Mouse (Mus musculus): Measurements from ENCODE around the gene Slc10a1. TPM values are rescaled to one million over a fixed set of nuclear protein-coding genes. Genes with fewer than 3 reads are reported as not detected.
"Not testable (repeated sequence)": the region's sequence is repeated elsewhere in the genome, so short reads cannot be mapped to it uniquely, and the experiment has no call there.

The Slc10a1 gene
- polyA plus RNA-seq, 1 experiment from 2014 or later = 0.47 TPM

DNA sequence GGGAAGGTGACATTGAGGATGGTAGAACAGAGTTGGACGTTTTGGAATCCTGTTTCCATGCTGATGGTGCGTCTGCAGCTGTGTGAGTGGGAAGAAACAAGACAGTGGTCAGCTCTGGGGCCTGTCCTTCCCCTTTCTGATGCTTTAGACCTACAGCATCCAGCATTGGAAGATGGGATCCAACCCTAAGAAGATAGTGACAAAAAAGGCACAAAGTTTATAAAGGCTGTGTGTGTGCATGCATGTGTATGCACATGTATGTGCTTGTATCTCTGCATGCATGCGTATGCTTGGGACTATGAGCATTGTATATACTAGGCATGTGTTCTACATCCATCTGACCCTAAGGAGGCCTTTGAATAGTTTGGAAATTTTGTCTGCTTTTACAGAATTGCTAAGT, 12.5 kb downstream of the Slc10a1 start:
- WGBS = 88% methylated on average over 3 of the region's 3 CpGs
- Histone ChIP-seq H3K27me3 (ENCODE audit: control insufficient read depth, insufficient read depth, low read length) (no peaks in the 10 kb centered on the region), H3K4me2 (ENCODE audit: low read depth, severe bottlenecking) (no peak overlapping the region), H3K36me3 (ENCODE audit: control insufficient read depth, insufficient read depth, low read length) (peaks cover 33% of the 10 kb centered on the region), H3K4me1 (ENCODE audit: control insufficient read depth, insufficient read depth, low read length) (no peaks in the 10 kb centered on the region), H3K9ac (ENCODE audit: low read length) (no peak overlapping the region), H3K9me3 (ENCODE audit: control insufficient read depth, low read length) (no peaks in the 10 kb centered on the region), H3K4me3 (ENCODE audit: low read depth, low read length) (no peak overlapping the region), H3K27ac (replicated peaks; ENCODE audit: low read depth, low read length) (no peak overlapping the region)
- ATAC-seq (ENCODE audit: insufficient number of reproducible peaks, low FRiP score, low TSS enrichment, low read depth) (no peak), DNase-seq (ENCODE audit: low spot score) (no peak)

DNA sequence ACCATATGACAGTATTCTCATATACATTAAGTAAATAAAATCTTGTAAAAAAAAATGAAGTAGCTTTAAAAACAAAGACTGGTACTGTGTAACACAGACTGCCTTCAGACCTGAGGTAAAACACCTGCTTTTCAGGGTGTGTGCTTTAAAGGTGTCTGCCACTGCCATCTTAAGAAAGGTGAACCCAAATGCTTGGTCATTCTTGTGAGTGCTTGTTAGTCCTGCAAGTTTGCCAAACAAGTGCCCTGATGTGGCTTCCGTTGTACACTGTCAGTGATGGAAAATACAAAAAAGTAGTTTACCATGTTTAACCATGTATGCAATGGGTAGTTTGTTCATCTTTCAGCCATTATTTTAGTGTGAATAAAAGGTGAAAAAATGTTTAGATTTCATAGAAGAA, 16.0 kb downstream of the Slc10a1 start:
- Histone ChIP-seq H3K36me3 (ENCODE audit: control insufficient read depth, insufficient read depth, low read length) (peaks cover 40% of the 10 kb centered on the region), H3K27me3 (ENCODE audit: control insufficient read depth, insufficient read depth, low read length) (no peaks in the 10 kb centered on the region), H3K27ac (replicated peaks; ENCODE audit: low read depth, low read length) (no peak overlapping the region), H3K4me1 (ENCODE audit: control insufficient read depth, insufficient read depth, low read length) (no peaks in the 10 kb centered on the region), H3K9me3 (ENCODE audit: control insufficient read depth, low read length) (no peaks in the 10 kb centered on the region), H3K4me2 (ENCODE audit: low read depth, severe bottlenecking) (no peak overlapping the region), H3K4me3 (ENCODE audit: low read depth, low read length) (no peak overlapping the region), H3K9ac (ENCODE audit: low read length) (no peak overlapping the region)
- WGBS = 94% methylated on average over 1 of the region's 1 CpGs
- ATAC-seq (ENCODE audit: insufficient number of reproducible peaks, low FRiP score, low TSS enrichment, low read depth) = no peak
- DNase-seq (ENCODE audit: low spot score) = no peak

DNA sequence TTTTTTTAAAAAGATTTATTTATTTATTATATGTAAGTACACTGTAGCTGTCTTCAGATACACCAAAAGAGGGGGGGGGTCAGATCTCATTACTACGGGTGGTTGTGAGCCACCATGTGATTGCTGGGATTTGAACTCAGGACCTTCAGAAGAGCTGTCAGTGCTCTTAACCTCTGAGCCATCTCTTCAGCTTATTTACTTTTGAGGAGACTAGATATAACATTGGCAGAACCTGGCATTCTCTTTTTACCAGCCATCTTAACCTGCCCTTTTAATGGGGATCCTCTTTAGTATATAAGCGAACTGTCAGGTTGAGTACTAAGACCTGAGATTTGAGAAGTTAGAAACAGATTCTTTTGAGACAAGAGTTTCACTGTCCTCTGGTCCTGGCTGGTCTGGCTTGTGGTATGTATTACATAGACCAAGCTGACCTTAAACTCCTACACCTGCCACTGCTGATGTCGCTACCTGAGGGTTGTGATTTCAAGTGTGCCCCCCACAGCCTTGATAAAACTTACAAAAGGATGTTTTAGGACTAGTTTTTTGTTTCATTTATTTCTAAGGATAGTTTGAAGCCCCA, 16.8 kb downstream of the Slc10a1 start:
- ATAC-seq (ENCODE audit: insufficient number of reproducible peaks, low FRiP score, low TSS enrichment, low read depth) (no peak), DNase-seq (ENCODE audit: low spot score) (no peak)
- Histone ChIP-seq H3K27me3 (ENCODE audit: control insufficient read depth, insufficient read depth, low read length) (no peaks in the 10 kb centered on the region), H3K27ac (replicated peaks; ENCODE audit: low read depth, low read length) (no peak overlapping the region), H3K9ac (ENCODE audit: low read length) (no peak overlapping the region), H3K36me3 (ENCODE audit: control insufficient read depth, insufficient read depth, low read length) (peaks cover 45% of the 10 kb centered on the region), H3K4me1 (ENCODE audit: control insufficient read depth, insufficient read depth, low read length) (no peaks in the 10 kb centered on the region), H3K9me3 (ENCODE audit: control insufficient read depth, low read length) (no peaks in the 10 kb centered on the region), H3K4me2 (ENCODE audit: low read depth, severe bottlenecking) (no peak overlapping the region), H3K4me3 (ENCODE audit: low read depth, low read length) (no peak overlapping the region)
- 93% methylated on average over 3 of the region's 3 CpGs for WGBS

DNA sequence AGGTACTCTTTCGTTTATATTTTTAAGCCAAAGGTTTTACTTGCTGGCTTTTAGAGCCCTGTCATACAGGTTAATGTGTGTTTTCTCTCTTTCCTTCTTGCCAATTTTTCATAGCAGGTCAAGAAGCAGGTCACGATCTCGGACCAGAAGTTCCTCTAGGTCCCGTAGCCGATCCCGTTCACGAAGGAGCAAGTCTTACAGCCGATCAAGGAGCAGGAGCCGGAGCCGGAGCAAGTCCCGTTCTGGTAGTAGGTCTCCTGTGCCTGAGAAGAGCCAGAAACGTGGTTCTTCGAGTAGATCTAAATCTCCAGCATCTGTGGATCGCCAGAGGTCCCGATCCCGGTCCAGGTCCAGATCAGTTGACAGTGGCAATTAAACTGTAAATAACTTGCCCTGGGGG, 18.9 kb downstream of the Slc10a1 start:
- not testable (repeated sequence) for ATAC-seq (ENCODE audit: insufficient number of reproducible peaks, low FRiP score, low TSS enrichment, low read depth); H3K9me3 ChIP-seq (ENCODE audit: control insufficient read depth, low read length); H3K27ac ChIP-seq (replicated peaks; ENCODE audit: low read depth, low read length); H3K4me1 ChIP-seq (ENCODE audit: control insufficient read depth, insufficient read depth, low read length); H3K4me3 ChIP-seq (ENCODE audit: low read depth, low read length); H3K4me2 ChIP-seq (ENCODE audit: low read depth, severe bottlenecking); DNase-seq (ENCODE audit: low spot score); H3K9ac ChIP-seq (ENCODE audit: low read length); H3K27me3 ChIP-seq (ENCODE audit: control insufficient read depth, insufficient read depth, low read length)
- H3K36me3 ChIP-seq (ENCODE audit: control insufficient read depth, insufficient read depth, low read length) = peaks cover 33% of the 10 kb centered on the region
- WGBS = 93% methylated on average over 15 of the region's 16 CpGs

DNA sequence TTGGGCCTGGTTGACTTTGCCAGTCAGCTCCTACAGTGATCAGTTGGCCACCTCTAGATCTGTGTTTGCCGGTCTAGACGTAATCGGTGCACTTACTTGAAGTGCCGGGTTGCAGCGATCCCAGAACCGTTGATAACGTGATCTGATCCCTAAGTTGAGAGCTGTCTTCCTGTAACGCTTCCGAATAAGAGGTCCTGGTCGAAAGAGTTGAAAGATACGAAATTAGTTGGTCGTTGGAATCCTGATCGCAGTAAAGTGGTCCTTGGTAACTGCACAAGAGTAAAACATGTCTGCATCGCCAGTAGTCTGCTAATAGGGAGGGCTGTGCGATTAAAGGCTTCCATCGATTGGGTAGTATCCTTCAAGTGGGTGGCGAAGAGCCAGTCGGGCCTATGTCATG, 20.3 kb downstream of the Slc10a1 start:
- Histone ChIP-seq H3K4me3 (ENCODE audit: low read depth, low read length) (no peak overlapping the region), H3K4me1 (ENCODE audit: control insufficient read depth, insufficient read depth, low read length) (no peaks in the 10 kb centered on the region), H3K9me3 (ENCODE audit: control insufficient read depth, low read length) (no peaks in the 10 kb centered on the region), H3K27me3 (ENCODE audit: control insufficient read depth, insufficient read depth, low read length) (no peaks in the 10 kb centered on the region), H3K4me2 (ENCODE audit: low read depth, severe bottlenecking) (no peak overlapping the region), H3K36me3 (ENCODE audit: control insufficient read depth, insufficient read depth, low read length) (peaks cover 28% of the 10 kb centered on the region), H3K27ac (replicated peaks; ENCODE audit: low read depth, low read length) (no peak overlapping the region), H3K9ac (ENCODE audit: low read length) (no peak overlapping the region)
- ATAC-seq (ENCODE audit: insufficient number of reproducible peaks, low FRiP score, low TSS enrichment, low read depth) (no peak), DNase-seq (ENCODE audit: low spot score) (no peak)
- whole genome bisulfite sequencing = 95% methylated on average over 18 of the region's 18 CpGs

DNA sequence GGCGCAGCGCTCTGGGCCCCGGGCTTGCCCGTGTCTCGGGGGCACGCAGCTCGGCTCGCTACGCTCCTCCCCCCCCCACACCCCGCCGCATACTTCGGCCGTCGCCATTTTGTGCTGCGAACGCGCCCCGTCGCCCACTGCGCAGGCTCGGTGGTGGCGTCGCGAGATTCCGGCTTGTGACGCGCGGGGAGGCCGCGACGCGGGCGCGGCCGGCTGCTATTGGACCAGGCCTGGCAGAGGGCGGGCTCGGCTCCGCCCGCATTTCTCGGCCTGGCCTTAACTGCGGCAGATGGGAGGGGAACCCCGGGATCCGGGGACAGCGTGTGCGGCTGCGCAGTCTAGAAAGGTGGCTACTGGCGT, 22.5 kb downstream of the Slc10a1 start:
- Histone ChIP-seq H3K36me3 (ENCODE audit: control insufficient read depth, insufficient read depth, low read length) (peaks cover 22% of the 10 kb centered on the region), H3K9ac (ENCODE audit: low read length) (peak overlapping the region; percentile 97), H3K4me1 (ENCODE audit: control insufficient read depth, insufficient read depth, low read length) (no peaks in the 10 kb centered on the region), H3K4me2 (ENCODE audit: low read depth, severe bottlenecking) (peak overlapping the region; percentile 66), H3K9me3 (ENCODE audit: control insufficient read depth, low read length) (no peaks in the 10 kb centered on the region), H3K27ac (replicated peaks; ENCODE audit: low read depth, low read length) (peak overlapping the region; percentile 90), H3K27me3 (ENCODE audit: control insufficient read depth, insufficient read depth, low read length) (no peaks in the 10 kb centered on the region), H3K4me3 (ENCODE audit: low read depth, low read length) (peak overlapping the region; percentile 93)
- 0% methylated on average over 47 of the region's 47 CpGs for WGBS
- peak; percentile 97 for DNase-seq (ENCODE audit: low spot score)
- ATAC-seq (ENCODE audit: insufficient number of reproducible peaks, low FRiP score, low TSS enrichment, low read depth) = peak; percentile 94

DNA sequence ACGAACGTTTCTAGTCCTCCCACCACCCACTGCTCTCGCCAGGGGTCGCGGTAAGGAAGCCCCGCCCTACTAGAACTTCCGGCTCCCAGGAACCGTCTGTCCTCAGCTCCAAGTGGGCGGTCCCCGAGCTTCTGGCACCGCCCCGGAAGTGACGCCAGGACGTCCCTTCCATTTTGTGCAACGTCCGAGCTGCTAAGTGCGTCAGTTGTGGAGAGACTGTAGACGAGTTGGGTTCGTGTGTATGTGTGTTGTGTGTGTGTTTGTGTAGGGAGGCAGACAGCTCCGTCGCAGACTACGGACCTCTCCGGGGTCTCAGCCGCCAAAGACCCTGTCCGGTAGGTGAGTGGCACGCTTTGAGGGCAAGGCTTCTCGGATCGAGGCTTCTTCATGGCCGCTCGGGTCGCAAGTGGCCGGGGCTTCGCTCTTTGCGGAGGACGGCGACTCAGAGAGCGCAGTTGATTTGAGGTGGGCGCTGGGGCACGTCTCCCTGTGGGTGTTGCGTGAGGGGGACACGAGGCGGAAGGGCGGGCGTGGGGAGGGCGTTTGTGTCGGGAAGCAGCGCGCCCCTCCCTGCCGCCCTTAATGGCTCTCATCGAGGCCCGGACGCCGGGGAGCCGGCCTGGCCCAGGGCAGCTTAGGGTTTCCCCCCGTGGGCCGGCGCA, 23.0 kb downstream of the Slc10a1 start, which contains the start of gene Srsf5:
Gene Srsf5 (plus strand): TSS at position 171 of the 662 bp plus-strand sequence.
- Histone ChIP-seq H3K9me3 (ENCODE audit: control insufficient read depth, low read length) (no peaks in the 10 kb centered on the region), H3K27me3 (ENCODE audit: control insufficient read depth, insufficient read depth, low read length) (no peaks in the 10 kb centered on the region), H3K4me2 (ENCODE audit: low read depth, severe bottlenecking) (peak within 1 kb of the TSS; percentile 66), H3K9ac (ENCODE audit: low read length) (peak within 1 kb of the TSS; percentile 97), H3K36me3 (ENCODE audit: control insufficient read depth, insufficient read depth, low read length) (peaks cover 18% of the 10 kb centered on the region), H3K4me1 (ENCODE audit: control insufficient read depth, insufficient read depth, low read length) (no peaks in the 10 kb centered on the region), H3K27ac (replicated peaks; ENCODE audit: low read depth, low read length) (peak within 1 kb of the TSS; percentile 90), H3K4me3 (ENCODE audit: low read depth, low read length) (peak within 1 kb of the TSS; percentile 93)
- peak; percentile 92 for ATAC-seq (ENCODE audit: insufficient number of reproducible peaks, low FRiP score, low TSS enrichment, low read depth)
- DNase-seq (ENCODE audit: low spot score) = peak; percentile 99
- under 1% methylated on average over 57 of the region's 57 CpGs for WGBS

DNA sequence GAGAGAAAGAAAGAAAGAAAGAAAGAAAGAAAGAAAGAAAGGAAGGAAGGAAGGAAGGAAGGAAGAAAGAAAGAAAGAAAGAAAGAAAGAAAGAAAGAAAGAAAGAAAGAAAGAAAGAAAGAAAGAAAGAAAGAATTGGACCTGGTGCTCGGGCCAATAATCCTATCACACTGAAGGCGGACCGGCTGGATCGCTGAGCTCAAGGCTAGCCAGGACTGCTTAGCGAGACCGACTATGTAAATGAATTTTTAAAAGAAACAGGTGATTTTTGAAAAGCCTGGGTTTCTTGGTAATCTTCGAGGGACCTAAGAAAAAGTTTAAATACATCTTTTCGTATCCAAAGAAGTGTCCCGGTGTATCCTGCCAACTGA, 23.6 kb downstream of the Slc10a1 start:
- not testable (repeated sequence) for H3K27ac ChIP-seq (replicated peaks; ENCODE audit: low read depth, low read length); H3K9me3 ChIP-seq (ENCODE audit: control insufficient read depth, low read length); H3K27me3 ChIP-seq (ENCODE audit: control insufficient read depth, insufficient read depth, low read length); DNase-seq (ENCODE audit: low spot score); H3K4me1 ChIP-seq (ENCODE audit: control insufficient read depth, insufficient read depth, low read length); H3K9ac ChIP-seq (ENCODE audit: low read length)
- peak; percentile 23 for ATAC-seq (ENCODE audit: insufficient number of reproducible peaks, low FRiP score, low TSS enrichment, low read depth)
- Histone ChIP-seq H3K36me3 (ENCODE audit: control insufficient read depth, insufficient read depth, low read length) (peaks cover 17% of the 10 kb centered on the region), H3K4me3 (ENCODE audit: low read depth, low read length) (peak overlapping the region; percentile 93), H3K4me2 (ENCODE audit: low read depth, severe bottlenecking) (0 out of 2 replicates have a peak overlapping the region, but pooled peaks have one; percentile 1)
- WGBS = 3% methylated on average over 9 of the region's 9 CpGs

Measured in limb, embryonic 11.5 days (tissue).